Mouse (Mus musculus) hindbrain, embryonic 11.5 days (tissue): ENCODE measurements around the gene Fto. TPM values are rescaled to one million over a fixed set of nuclear protein-coding genes. Genes with fewer than 3 reads are reported as not detected.
A peak's percentile ranks its signal among the peaks of the same experiment; 100 is the strongest.

Experiments used
- ATAC-seq: fragments of 200-750 bp; cut with Nextera tagmentation; 2 replicates; pipeline ENCODE4 v1.8.0; 2017; ENCODE audit warnings: mild to moderate bottlenecking, moderate TSS enrichment, moderate library complexity; ENCODE audit not compliant: low FRiP score
- DNase-seq: peaks from one replicate; pipeline ENCODE4 v3.0.0-alpha.2; 2015; ENCODE audit warnings: low spot score
- H3K27ac ChIP-seq: fragments of 300-500 bp; sonication (generic); 2 replicates; pipeline ENCODE4 v1.5.1; 2014; ENCODE audit warnings: mild to moderate bottlenecking, low read depth, low read length
- H3K27me3 ChIP-seq: fragments of 300-500 bp; sonication (generic); 2 replicates; pipeline ENCODE4 v1.6.1; 2014; ENCODE audit warnings: mild to moderate bottlenecking, low read length, moderate library complexity, mixed read lengths; ENCODE audit not compliant: control insufficient read depth, insufficient read depth
- H3K36me3 ChIP-seq: fragments of 300-500 bp; sonication (generic); 2 replicates; pipeline ENCODE4 v1.6.1; 2014; ENCODE audit warnings: mild to moderate bottlenecking, low read length, moderate library complexity, mixed read lengths; ENCODE audit not compliant: control insufficient read depth, insufficient read depth
- H3K4me1 ChIP-seq: fragments of 300-500 bp; sonication (generic); replicated peaks from 2 replicates; pipeline ENCODE4 v1.6.1; 2014; ENCODE audit warnings: low read length, mixed read lengths; ENCODE audit not compliant: control insufficient read depth, insufficient read depth
- H3K4me2 ChIP-seq: fragments of 300-500 bp; sonication (generic); replicated peaks from 2 replicates; pipeline ENCODE4 v1.6.1; 2014; ENCODE audit warnings: mild to moderate bottlenecking, low read depth, low read length
- H3K4me3 ChIP-seq: fragments of 300-500 bp; sonication (generic); 2 replicates; pipeline ENCODE4 v1.5.1; 2014; ENCODE audit warnings: low read depth, low read length
- H3K9ac ChIP-seq: fragments of 300-500 bp; sonication (generic); 2 replicates; pipeline ENCODE4 v1.6.1; 2014; ENCODE audit warnings: low read depth, low read length
- H3K9me3 ChIP-seq: fragments of 300-500 bp; sonication (generic); 2 replicates; pipeline ENCODE4 v1.6.1; 2016; ENCODE audit warnings: low read length; ENCODE audit not compliant: control insufficient read depth
- WGBS: fragments of 180-500 bp; shearing (Covaris S2); extraction: QIAGEN DNeasy Blood & Tissue Kit; methylation state at CpG from one replicate; pipeline ENCODE4 v1.1.7; 2014; 5-methylcytosine and 5-hydroxymethylcytosine counted together
- polyA plus RNA-seq: library from polyadenylated mRNA; unstranded; fragments of >200 nt; fragmentation: Nextera tagmentation; extraction: Ambion mirVana; gene quantifications from 2 replicates; pipeline ENCODE4 v1.2.1, GENCODE M21; 2014

Gene Fto
- polyA plus RNA-seq, 1 experiment from 2014 or later = 94.7 TPM

GRCm38 (mm10) chr8:91494501-91495259 lies 181.4 kb downstream of the Fto start:
- Histone ChIP-seq H3K9me3 (no peaks in the 10 kb centered on the region), H3K4me1 (no peaks in the 10 kb centered on the region), H3K27me3 (peaks cover 3% of the 10 kb centered on the region; the same call in 1 of the 2 replicates), H3K36me3 (no peaks in the 10 kb centered on the region), H3K9ac (no peak overlapping the region), H3K4me2 (no peak overlapping the region), H3K27ac (no peak overlapping the region), H3K4me3 (no peak overlapping the region)
- DNase-seq = no peak
- no peak for ATAC-seq
- WGBS = 57% methylated on average over 10 of the region's 10 CpGs

- Histone ChIP-seq H3K9ac (no peak overlapping the region), H3K4me3 (no peak overlapping the region), H3K27me3 (peaks cover 3% of the 10 kb centered on the region; the same call in 1 of the 2 replicates), H3K4me1 (no peaks in the 10 kb centered on the region), H3K4me2 (no peak overlapping the region), H3K9me3 (no peaks in the 10 kb centered on the region), H3K36me3 (no peaks in the 10 kb centered on the region), H3K27ac (no peak overlapping the region)
- 82% methylated on average over 2 of the region's 2 CpGs for WGBS
- no peak for ATAC-seq
- DNase-seq = no peak
These were observed 181.9 kb downstream of the Fto start for GRCm38 (mm10) chr8:91495260-91495601.

- Histone ChIP-seq H3K36me3 (no peaks in the 10 kb centered on the region), H3K27ac (no peak overlapping the region), H3K27me3 (peaks cover 3% of the 10 kb centered on the region; the same call in 1 of the 2 replicates), H3K4me3 (no peak overlapping the region), H3K4me2 (no peak overlapping the region), H3K9ac (no peak overlapping the region), H3K4me1 (no peaks in the 10 kb centered on the region), H3K9me3 (no peaks in the 10 kb centered on the region)
- ATAC-seq = no peak
- DNase-seq = no peak
These were observed 182.7 kb downstream of the Fto start for GRCm38 (mm10) chr8:91496000-91496399.

- H3K9me3 ChIP-seq = no peaks in the 10 kb centered on the region
- no peaks in the 10 kb centered on the region for H3K36me3 ChIP-seq
- H3K27me3 ChIP-seq = peaks cover 3% of the 10 kb centered on the region
- DNase-seq (no peak), ATAC-seq (no peak)
- H3K4me3 ChIP-seq = no peak overlapping the region
- no peaks in the 10 kb centered on the region for H3K4me1 ChIP-seq
- 69% methylated on average over 7 of the region's 7 CpGs for WGBS
- no peak overlapping the region for H3K9ac ChIP-seq
- no peak overlapping the region for H3K27ac ChIP-seq
- no peak overlapping the region for H3K4me2 ChIP-seq
These were observed 183.6 kb downstream of the Fto start for GRCm38 (mm10) chr8:91496936-91497335.

- peaks cover 2% of the 10 kb centered on the region; the same call in 1 of the 2 replicates for H3K4me1 ChIP-seq
- DNase-seq (no peak), ATAC-seq (no peak)
- H3K27me3 ChIP-seq = peaks cover 3% of the 10 kb centered on the region
- WGBS = 89% methylated on average over 9 of the region's 9 CpGs
- no peak overlapping the region for H3K27ac ChIP-seq
- no peak overlapping the region for H3K9ac ChIP-seq
- H3K9me3 ChIP-seq = no peaks in the 10 kb centered on the region
- H3K4me2 ChIP-seq = no peak overlapping the region
- H3K36me3 ChIP-seq = no peaks in the 10 kb centered on the region
- no peak overlapping the region for H3K4me3 ChIP-seq
These were observed 185.3 kb downstream of the Fto start for GRCm38 (mm10) chr8:91498611-91499010.

GRCm38 (mm10) chr8:91499303-91499702 lies 186.0 kb downstream of the Fto start:
- peaks cover 7% of the 10 kb centered on the region for H3K27me3 ChIP-seq

GRCm38 (mm10) chr8:91501960-91502600 lies 188.8 kb downstream of the Fto start:
- WGBS = 83% methylated on average over 11 of the region's 11 CpGs
- Histone ChIP-seq H3K4me2 (no peak overlapping the region), H3K27me3 (peaks cover 26% of the 10 kb centered on the region), H3K4me1 (peaks cover 2% of the 10 kb centered on the region; the same call in 1 of the 2 replicates), H3K9me3 (no peaks in the 10 kb centered on the region), H3K4me3 (no peak overlapping the region), H3K9ac (0 out of 2 replicates have a peak overlapping the region, but pooled peaks have one; percentile 4), H3K36me3 (no peaks in the 10 kb centered on the region), H3K27ac (no peak overlapping the region)
- DNase-seq (no peak), ATAC-seq (no peak)

More at GRCm38 (mm10) chr8:91499303-91499702, 186.0 kb downstream of the Fto start:
- H3K4me3 ChIP-seq = no peak overlapping the region
- no peak overlapping the region for H3K27ac ChIP-seq
- 89% methylated on average over 2 of the region's 2 CpGs for WGBS
- no peaks in the 10 kb centered on the region for H3K9me3 ChIP-seq
- peaks cover 2% of the 10 kb centered on the region; the same call in 1 of the 2 replicates for H3K4me1 ChIP-seq
- no peak for DNase-seq
- H3K4me2 ChIP-seq = no peak overlapping the region
- H3K9ac ChIP-seq = no peak overlapping the region
- no peaks in the 10 kb centered on the region for H3K36me3 ChIP-seq
- no peak for ATAC-seq

- Histone ChIP-seq H3K9ac (0 out of 2 replicates have a peak overlapping the region, but pooled peaks have one; percentile 4), H3K36me3 (no peaks in the 10 kb centered on the region), H3K4me2 (no peak overlapping the region), H3K4me1 (peaks cover 4% of the 10 kb centered on the region; the same call in 1 of the 2 replicates), H3K27ac (no peak overlapping the region), H3K27me3 (peaks cover 28% of the 10 kb centered on the region), H3K4me3 (no peak overlapping the region), H3K9me3 (no peaks in the 10 kb centered on the region)
- DNase-seq (no peak), ATAC-seq (no peak)
- 24% methylated on average over 5 of the region's 5 CpGs for WGBS
These were observed 189.5 kb downstream of the Fto start for GRCm38 (mm10) chr8:91502791-91503190.

- H3K36me3 ChIP-seq = no peaks in the 10 kb centered on the region
- 86% methylated on average over 3 of the region's 3 CpGs for WGBS
- no peak for DNase-seq
- H3K4me3 ChIP-seq = no peak overlapping the region
- no peak overlapping the region for H3K9ac ChIP-seq
- H3K9me3 ChIP-seq = no peaks in the 10 kb centered on the region
- no peak overlapping the region for H3K27ac ChIP-seq
- no peak for ATAC-seq
- H3K4me2 ChIP-seq = no peak overlapping the region
- peaks cover 12% of the 10 kb centered on the region for H3K4me1 ChIP-seq
- H3K27me3 ChIP-seq = peaks cover 30% of the 10 kb centered on the region
These were observed 191.0 kb downstream of the Fto start for GRCm38 (mm10) chr8:91504360-91504759.
